Mouse (Mus musculus): ENCODE measurements around the gene Zdhhc7.

Zdhhc7 gene

GRCm38 (mm10) chr8:120071684-120072083 is 29.6 kb downstream of the Zdhhc7 start:
- DNase-seq (ENCODE audit: low spot score in 2 of 2) = peak in 1 of 2 experiments; percentile 77

- no peak for DNase-seq (ENCODE audit: low spot score in 2 of 2)
Observed at GRCm38 (mm10) chr8:120067936-120068668, 33.2 kb downstream of the Zdhhc7 start.

DNA sequence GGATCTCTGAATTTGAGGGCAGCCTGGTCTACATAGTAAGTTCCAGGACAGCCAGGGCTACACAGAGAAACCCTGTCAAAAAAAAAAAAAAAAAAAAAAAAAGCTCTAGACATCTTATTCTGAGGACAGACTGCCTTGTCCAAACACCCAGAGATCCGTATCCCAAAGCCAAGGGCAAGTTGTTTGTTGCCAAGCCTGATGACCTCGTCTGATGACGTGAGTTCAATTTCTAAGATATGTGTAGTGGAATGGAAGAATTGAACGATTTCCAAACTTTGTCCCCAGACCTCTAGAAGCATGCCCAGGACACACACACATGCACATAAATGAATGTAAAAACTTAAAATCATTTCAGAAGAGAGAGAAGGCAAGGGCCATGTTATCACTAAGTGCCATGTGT is 35.1 kb downstream of the Zdhhc7 start:
- DNase-seq (ENCODE audit: low spot score in 2 of 2) = no peak

DNA sequence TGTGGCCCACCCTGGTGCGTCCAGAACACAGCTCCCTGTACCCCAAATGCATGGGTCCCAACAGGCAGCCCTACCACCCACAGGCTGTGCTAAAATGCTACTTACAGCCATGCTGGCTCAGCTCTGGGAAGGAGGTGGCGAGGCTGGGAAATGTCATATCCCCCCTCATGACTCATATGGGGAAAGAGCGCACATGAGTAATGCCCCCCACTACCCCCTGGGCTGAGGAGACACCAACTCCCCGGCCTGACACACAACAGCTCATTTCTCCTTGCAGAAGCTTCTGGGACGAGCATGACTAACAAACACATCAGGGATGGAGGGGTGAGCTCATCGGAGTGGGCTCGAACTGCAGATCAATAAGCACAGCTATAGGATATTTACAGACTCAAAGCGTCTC is 35.7 kb downstream of the Zdhhc7 start:
- no peak for DNase-seq (ENCODE audit: low spot score in 2 of 2)

DNA sequence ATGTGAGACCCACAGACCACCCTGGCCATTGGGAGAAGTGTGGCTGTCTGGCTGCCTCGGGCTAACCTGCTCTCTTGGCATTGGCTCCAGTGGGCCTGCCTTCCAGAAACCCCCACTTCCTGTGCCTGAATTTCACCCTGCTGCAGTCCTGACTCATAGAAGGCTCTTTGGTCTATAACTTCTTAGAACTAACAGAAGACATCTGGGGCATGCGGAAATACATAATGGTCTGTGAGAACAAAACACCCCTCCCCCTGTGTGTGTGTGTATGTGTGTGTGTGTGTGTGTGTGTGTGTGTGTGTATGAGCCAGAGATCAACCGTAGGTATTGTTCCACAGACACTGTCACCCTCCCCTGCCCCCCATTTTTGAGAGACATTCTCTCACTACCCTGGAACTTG is 38.0 kb downstream of the Zdhhc7 start:
- no peak for DNase-seq (ENCODE audit: low spot score in 2 of 2)

DNA sequence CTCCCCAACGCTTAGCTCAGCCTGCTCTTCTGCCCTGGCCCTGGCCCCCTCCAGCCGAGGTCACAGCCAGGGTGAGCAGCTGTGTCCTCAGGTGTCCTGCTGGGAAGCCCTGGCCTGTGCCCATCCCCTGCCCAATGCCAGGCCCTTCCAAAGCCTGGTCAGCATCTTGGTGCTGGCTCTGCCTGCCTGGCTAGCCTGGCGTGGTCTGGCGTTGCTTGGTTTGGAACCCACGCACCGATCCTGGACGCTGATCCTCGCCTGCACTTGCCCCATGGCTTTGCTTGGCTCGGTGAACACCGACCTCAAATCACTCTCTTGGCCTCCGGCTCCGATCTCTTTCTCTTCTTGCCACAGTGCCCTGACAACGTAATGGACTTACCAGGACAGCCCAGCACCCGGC is 38.5 kb downstream of the Zdhhc7 start:
- DNase-seq (ENCODE audit: low spot score in 2 of 2) = no peak

- no peak for DNase-seq (ENCODE audit: low spot score in 2 of 2)
Observed at GRCm38 (mm10) chr8:120057078-120057477, 44.2 kb downstream of the Zdhhc7 start.

GRCm38 (mm10) chr8:120054833-120055232 is 46.4 kb downstream of the Zdhhc7 start:
- DNase-seq (ENCODE audit: low spot score in 2 of 2) = no peak

DNA sequence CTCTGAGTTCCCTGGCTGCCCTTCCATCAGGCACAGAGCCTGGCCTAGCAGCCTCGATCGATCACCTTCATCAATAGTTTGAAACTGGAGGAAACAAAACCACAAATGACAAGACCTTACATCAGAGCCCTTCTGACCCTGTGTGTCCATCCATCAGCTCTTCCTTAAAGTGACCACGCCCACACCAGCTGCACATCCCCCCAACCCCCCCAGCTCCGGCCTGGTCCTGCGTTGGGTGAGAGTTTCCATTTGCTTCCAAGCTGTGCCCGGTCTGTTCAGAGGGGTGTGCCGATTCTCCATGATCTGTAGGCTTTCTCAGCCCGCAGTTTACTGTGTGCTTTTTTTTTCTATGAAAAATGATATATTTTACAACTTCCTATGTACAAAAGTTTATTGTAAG is 49.0 kb downstream of the Zdhhc7 start:
- no peak for DNase-seq (ENCODE audit: low spot score in 2 of 2)

DNA sequence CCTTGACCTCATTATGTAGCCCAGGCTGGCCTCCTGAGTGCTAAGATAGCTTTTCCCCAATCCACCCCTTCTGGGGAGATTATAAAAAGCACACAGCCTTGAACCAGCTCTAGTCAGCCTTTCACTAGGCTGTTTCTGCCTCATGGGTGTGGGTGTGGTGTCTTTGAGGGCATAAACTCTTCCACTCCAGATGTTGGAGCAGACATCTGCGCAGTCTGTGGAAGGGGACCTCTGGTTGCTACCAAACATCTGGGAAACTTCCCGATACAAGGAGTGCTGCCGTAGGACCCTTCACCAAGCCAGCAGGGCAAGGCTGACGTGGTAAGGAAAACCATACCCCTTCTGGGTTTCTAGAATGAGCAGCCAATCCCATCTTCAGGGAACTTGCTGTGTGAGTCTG is 49.4 kb downstream of the Zdhhc7 start:
- DNase-seq (ENCODE audit: low spot score in 2 of 2) = no peak

- DNase-seq (ENCODE audit: low spot score in 2 of 2) = no peak
Observed at GRCm38 (mm10) chr8:120051006-120051405, 50.3 kb downstream of the Zdhhc7 start.

- no peak for DNase-seq (ENCODE audit: low spot score in 2 of 2)
Observed at GRCm38 (mm10) chr8:120050376-120050775, 50.9 kb downstream of the Zdhhc7 start.

GRCm38 (mm10) chr8:120049949-120050348 is 51.3 kb downstream of the Zdhhc7 start:
- DNase-seq (ENCODE audit: low spot score in 2 of 2) = no peak

DNA sequence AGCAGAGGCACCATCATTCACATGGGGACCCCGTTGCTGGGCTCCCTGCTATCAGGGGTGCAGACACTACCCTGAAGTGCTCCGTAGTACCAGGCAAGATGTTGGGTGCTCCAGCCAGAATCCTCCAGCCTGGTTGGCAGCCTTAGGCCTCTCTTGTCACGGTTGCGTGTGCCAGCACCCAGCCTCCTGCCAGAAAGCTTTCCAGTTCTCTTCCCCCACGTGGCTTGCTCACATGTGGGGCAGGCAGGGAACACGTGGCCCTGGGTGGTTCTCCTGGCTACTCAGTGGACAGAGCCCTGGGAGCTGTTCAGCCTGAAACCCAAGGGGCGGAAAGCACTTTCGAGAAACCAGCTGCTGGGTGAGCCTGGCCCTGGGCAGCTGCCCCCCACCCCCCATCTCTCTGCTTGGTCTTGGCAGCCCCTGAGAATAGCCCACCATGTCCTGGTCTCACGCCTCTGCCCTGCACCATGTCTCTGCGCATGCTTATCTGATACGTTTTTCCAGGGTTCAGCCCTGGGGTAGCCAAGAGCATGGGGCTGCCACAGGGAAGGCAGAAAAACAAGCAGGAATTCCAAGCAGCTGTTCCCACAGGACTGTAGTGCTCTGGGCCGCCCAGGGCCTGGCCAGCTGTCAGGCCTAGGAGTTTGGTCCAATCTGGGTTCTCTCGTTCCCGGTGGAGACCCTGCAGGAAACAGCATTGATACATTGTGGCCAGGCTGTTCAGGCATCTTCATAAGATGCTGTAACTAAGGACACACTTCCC is 54.8 kb downstream of the Zdhhc7 start:
- peak; percentile 76 to 85 for DNase-seq (ENCODE audit: low spot score in 2 of 2)

DNA sequence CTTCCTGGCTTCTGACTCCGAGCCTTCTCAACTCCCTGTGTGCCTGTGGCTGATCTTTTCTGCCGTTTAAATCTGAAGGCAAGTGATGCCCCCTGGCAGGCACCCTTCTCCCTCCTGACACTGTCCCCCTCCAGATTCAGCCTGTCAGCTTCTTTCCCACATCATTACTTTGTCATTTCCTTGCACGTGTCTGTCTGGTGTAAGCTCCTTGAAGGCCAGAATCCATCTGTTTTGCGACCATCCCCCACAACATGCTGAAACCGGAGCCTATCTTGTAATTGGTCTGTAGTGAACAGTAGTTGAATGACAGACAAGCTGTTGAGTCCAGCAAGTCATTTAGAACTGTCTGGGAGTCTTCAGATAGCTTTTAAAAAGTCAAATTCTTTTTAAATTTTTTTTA is 55.8 kb downstream of the Zdhhc7 start:
- DNase-seq (ENCODE audit: low spot score in 2 of 2) = no peak

GRCm38 (mm10) chr8:120044907-120045306 is 56.4 kb downstream of the Zdhhc7 start:
- no peak for DNase-seq (ENCODE audit: low spot score in 2 of 2)

- no peak for DNase-seq (ENCODE audit: low spot score in 2 of 2)
Observed at GRCm38 (mm10) chr8:120042542-120043312, 58.6 kb downstream of the Zdhhc7 start.

DNA sequence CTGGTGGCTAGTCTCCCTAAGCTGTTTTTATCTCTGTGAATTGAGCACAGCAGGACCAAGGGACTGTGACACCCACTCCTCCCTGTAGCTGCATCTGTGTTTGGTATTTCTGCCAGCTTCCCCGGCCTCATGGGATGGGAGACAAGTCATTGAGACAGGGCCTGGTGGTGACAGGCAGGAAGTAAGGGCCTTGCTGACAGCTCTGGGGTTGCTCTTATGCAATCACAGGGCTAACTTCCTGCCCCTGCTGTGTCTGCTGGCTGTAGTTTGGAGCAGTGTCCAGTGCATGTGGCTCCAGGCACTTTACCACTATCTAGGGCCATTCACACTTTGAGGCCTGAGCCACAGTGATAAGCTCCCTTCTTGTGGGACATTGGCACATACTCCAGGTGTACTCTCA is 60.4 kb downstream of the Zdhhc7 start:
- peak in 1 of 2 experiments; percentile 22 for DNase-seq (ENCODE audit: low spot score in 2 of 2)

DNA sequence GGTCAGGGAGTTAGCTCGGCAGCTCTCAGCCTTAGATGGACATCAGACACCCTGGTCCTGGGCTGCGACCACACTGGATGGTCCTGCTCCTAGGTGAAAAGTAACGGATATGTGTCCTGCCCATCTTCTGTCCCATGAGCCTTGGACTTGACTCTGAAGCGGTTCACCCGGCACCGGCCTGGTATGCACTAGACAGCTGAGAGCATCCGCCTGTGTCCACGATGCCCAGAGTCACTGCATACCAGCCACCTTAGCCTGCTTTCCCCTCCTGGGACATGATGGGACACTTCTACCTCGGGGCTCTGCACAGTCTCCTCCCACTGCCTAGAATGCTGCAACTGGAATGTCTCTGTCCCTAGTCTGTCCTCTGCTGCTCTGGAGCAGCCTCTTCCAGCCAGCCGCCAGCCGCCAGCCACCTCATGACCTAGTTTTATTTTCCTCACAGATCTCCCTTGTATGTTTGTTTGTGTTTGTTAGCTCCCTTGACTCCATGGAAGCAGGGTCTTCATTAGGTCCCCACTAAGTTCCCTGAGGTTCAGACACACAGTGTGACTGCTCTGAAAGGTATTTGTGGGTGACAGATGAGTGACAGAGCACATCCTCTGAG is 61.9 kb downstream of the Zdhhc7 start:
- no peak for DNase-seq (ENCODE audit: low spot score in 2 of 2)

- DNase-seq (ENCODE audit: low spot score in 2 of 2) = no peak
Observed at GRCm38 (mm10) chr8:120038741-120039140, 62.5 kb downstream of the Zdhhc7 start.

GRCm38 (mm10) chr8:120037611-120038010 is 63.7 kb downstream of the Zdhhc7 start:
- DNase-seq (ENCODE audit: low spot score in 2 of 2) = no peak

DNA sequence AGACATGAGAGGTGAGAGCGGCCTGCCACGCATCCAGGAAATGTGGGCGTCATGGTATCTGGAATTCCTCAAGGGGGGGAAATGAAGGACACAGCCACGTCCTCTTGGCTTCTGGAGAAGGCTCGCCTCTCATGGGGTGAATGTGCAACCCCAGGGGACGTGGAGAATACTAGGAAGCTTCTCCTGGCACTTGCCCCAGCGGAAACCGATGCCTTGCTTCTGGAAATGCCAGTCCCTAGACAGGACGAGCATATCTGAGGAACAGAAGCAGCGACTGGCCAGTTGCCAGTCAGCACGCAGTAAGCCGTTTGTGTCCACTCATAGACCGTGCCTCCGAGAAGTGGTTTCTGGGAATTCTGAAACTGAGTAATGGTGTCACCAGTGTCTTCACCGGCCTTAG is 64.1 kb downstream of the Zdhhc7 start:
- no peak for DNase-seq (ENCODE audit: low spot score in 2 of 2)
